In the genomic region with DNA sequence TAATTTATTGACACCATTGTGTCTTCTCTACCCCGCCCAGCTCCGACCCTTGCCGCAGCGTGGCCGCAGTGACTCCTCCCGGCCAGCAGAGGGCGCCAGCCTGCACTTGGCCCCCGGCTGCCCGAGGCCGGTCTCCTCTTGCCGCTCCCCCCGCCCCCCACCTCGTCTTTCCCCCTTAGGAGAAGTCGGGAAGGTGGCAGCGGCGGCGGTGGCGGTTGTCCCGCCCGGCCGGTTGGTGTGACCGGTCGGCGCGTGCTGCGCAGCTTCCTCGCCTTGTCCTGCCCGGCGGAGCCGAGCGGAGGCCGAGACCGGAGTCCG, we compare ENCODE assay signal across 8 mouse cellular contexts. TPM values are rescaled to one million over a fixed set of nuclear protein-coding genes. Genes with fewer than 3 reads are reported as not detected.
A peak's percentile ranks its signal among the peaks of the same experiment; 100 is the strongest.
DNase-seq lines count a peak whose midpoint lies in the region; ATAC-seq lines count a peak whose summit lies in the region.

Gene Agfg1 (plus strand): TSS at position 188 of the 318 bp plus-strand sequence.

- ATAC-seq in megakaryocyte progenitor cell, adult 5-6 weeks (replicated peaks; ENCODE audit: poor library complexity), result peak; percentile 91

- DNase-seq in adipocyte (ENCODE audit: low spot score), result peak; percentile 88
- DNase-seq in embryo, embryonic 10 days (ENCODE audit: low spot score), result peak; percentile 93
- DNase-seq in gastrocnemius, postnatal 10 days, result peak; percentile 95
- DNase-seq in induced T-regulatory cell, adult 2 months (ENCODE audit: low read depth), result peak; percentile 95
- DNase-seq in left cerebral cortex, adult 9 months (ENCODE audit: low spot score in 2 of 2), result peak; percentile 82 to 95
- DNase-seq in right cerebral cortex, postnatal 14 days, result peak; percentile 93
- DNase-seq in urinary bladder, postnatal 36 days (ENCODE audit: low spot score in 2 of 2), result peak; percentile 90 to 91

RNA-seq across cellular contexts. Expression of gene Agfg1, which starts in this region (rescaled TPM):
- 10 to 100 TPM; 27.0 to 29.4 TPM for total RNA-seq in gastrocnemius, postnatal 10 days (2021)
- total RNA-seq in megakaryocyte progenitor cell, adult 5-6 weeks (2015), result 43.1 and 48.3 TPM in 2 replicates
- 31.5 and 36.2 TPM in 2 replicates for total RNA-seq in megakaryocyte progenitor cell, adult 5-6 weeks (2017)

Comparison
In these comparisons a context has a peak if more than half of its experiments do, and no peak if none do; other contexts are left out.
1. Peak in every context shown above with its lines: DNase-seq and ATAC-seq.